Mouse (Mus musculus): ENCODE measurements around the gene Poc1a.
A peak's percentile ranks its signal among the peaks of the same experiment; 100 is the strongest.

The Poc1a gene

GRCm38 (mm10) chr9:106280808-106281544, at the start of gene Poc1a:
Gene Poc1a, plus strand, starts transcription at chr9:106281061.
- DNase-seq (ENCODE audit: low spot score), result peak; percentile 97

GRCm38 (mm10) chr9:106231220-106231619, 49.6 kb upstream of the Poc1a start:
- DNase-seq (ENCODE audit: low spot score), result peak; percentile 64

GRCm38 (mm10) chr9:106231816-106232215, 49.0 kb upstream of the Poc1a start:
- DNase-seq (ENCODE audit: low spot score), result no peak

DNA sequence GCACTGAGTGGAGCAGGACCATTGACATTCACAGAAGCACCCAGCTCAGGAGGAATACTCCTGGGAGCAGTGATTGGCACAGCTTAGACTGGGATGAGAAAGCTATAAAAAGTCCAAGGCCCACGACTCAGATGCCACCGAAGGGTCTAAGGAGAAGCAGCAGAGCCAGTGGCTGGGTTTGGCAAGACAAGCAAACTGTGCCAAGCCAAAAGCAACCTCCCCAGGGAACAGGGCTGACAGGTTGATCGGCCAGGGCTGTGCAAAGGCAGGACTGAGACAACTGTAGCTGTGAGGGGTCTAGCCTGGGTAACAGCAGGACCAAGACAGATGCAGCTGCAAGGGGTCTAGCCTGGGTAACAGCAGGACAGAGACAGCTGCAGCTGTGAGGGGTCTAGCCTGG, 47.9 kb upstream of the Poc1a start:
- DNase-seq (ENCODE audit: low spot score), result no peak

GRCm38 (mm10) chr9:106233953-106234352, 46.9 kb upstream of the Poc1a start:
- DNase-seq (ENCODE audit: low spot score), result no peak

GRCm38 (mm10) chr9:106235194-106235830, 45.5 kb upstream of the Poc1a start:
- DNase-seq (ENCODE audit: low spot score), result no peak

DNA sequence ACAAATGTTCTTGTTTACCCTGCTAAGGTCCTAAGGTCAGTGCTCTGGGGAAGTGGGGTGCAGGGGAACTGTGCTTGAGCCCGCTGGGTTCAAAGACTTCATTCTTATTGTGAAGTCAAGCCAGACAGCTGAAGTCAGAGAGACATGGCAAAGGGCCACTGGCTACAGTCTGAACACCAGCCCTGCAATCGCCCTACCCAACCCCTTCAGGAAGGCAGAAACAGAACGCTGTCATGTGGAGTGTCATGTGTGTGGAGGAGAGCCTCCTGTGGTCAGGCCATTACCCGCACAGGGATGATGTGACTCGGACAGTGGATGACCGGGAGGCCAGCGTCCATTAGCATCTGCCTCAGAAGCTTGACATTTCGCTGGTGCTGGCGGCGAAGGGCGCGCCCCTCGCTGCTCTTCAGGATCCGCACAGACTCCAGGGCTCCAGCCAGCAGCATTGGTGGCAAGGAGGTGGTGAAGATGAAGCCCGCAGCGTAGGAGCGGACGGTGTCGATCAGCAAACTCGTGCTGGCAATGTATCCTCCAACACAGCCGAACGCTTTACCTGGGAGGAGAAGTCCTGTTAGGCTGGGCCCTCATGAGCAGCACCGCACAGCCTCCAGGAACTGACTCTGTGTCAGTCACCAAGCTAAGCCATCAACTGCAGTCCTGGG, 44.6 kb upstream of the Poc1a start:
- no peak for DNase-seq (ENCODE audit: low spot score)

GRCm38 (mm10) chr9:106236818-106237211, 44.0 kb upstream of the Poc1a start:
- DNase-seq (ENCODE audit: low spot score), result peak; percentile 87

DNA sequence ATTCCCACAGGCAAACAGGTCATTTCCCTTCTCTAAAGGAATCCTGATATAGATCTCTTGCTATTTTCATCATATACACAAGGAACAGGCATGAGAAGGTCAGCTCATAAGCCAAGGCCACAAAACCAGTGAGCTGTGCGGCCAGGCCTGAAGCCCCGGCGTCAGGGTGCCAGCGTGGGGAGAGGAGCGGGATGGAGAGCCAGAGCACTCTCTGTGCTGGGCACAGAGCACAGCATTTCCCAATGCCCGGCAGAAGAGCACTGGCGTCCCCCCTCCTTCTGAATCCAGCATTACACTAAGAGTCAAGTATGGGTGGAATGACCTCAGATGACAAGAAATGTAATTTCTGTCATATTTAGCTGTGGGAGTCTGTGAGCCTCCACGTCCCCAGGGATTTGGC, 43.5 kb upstream of the Poc1a start:
- DNase-seq (ENCODE audit: low spot score), result no peak

DNA sequence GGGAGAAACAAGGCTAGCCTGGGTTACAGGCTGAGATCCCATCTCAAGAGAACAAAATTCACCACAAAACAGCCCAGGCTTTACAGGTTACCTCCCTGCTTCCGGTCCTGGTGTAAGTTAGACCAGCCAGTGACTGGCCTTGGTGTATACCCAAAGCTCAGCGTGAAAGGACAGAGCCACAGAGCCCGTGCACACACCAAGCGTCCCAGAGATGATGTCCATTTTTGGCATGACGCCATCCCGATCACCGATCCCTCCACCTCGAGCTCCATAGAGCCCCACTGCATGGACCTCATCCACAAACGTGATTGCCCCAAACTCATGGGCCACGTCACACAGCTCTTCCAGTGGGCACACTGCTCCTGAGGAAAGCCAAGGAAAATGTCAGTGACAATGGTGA, 43.0 kb upstream of the Poc1a start:
- DNase-seq (ENCODE audit: low spot score), result no peak

- no peak for DNase-seq (ENCODE audit: low spot score)
Observed at GRCm38 (mm10) chr9:106241541-106242164, 39.2 kb upstream of the Poc1a start.

DNA sequence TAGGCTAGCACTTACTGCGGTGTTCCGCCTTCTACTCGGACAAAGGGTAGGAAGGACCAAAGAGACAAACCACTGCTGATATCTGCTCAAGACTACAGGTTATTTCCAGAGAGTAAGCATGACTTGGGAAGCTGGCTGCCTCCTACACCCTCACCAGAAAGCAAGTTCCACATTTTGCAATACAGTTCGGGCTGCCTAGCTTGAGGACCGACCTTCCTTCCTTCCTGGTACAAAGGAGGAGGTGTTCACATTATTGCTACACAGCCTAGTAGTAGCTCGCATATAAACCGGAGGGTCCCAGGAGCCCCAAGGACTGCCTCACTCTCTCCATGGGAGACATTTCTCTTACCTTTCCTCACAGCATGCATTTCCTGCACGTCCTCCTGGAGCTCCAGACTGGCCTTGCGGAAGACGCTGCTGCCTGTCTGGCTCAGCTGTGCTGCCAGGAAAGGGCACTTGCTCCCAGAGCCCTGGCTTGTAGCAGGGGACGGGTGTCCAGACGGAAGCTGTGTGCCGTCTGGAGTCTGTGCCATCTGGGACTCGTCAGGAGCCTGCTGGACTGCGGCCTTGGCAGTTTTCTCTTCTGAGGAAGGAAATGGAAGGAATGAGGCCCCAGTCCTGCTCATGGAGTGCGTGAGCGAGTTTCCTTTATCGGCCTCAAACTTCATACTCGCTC, 37.9 kb upstream of the Poc1a start:
- DNase-seq (ENCODE audit: low spot score), result peak; percentile 69

- peak; percentile 71 for DNase-seq (ENCODE audit: low spot score)
Observed at GRCm38 (mm10) chr9:106249550-106249949, 31.3 kb upstream of the Poc1a start.

GRCm38 (mm10) chr9:106250245-106250644, 30.6 kb upstream of the Poc1a start:
- peak; percentile 82 for DNase-seq (ENCODE audit: low spot score)

DNA sequence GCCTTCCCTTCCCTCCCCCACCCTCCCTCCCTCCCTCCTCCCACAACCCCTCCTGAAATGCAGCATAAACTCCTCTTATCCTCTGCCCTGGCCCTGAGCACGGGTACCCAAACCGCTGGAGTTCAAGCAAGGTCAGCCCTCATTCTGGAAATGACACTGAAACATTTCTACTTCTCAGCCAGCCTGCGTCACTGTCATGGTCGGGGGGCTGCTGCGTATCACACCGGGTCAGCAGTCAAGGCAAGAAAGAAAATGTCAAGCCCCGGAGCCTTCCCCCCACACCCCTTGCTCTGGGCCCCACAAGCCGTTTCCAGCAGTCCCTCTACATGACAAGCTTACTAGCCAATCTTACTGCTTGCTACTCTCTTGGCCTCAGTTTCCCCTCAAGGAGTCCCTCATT, 29.8 kb upstream of the Poc1a start:
- DNase-seq (ENCODE audit: low spot score), result no peak

DNA sequence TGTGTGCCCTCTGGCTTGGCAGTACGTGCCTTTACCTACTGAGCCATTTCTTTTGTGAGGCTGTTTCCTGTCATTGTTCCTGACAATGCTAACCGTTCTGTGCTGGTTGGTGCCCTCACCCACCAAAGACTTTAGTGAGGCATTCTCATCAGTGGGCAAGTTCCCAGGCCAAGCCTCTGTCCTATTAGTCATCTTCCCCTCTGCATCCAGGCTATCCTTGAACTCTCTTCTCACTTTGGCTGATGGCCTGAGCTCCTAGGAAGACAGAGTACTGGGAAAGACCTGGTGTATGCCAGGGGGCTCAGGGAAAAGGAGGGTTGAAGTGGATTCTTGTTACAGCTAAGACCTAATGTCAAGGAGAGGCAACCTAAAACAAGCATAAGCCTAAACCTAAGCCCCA, 26.9 kb upstream of the Poc1a start:
- DNase-seq (ENCODE audit: low spot score), result no peak

- no peak for DNase-seq (ENCODE audit: low spot score)
Observed at GRCm38 (mm10) chr9:106258412-106258811, 22.4 kb upstream of the Poc1a start.

GRCm38 (mm10) chr9:106258990-106259389, 21.9 kb upstream of the Poc1a start:
- DNase-seq (ENCODE audit: low spot score), result no peak

- no peak for DNase-seq (ENCODE audit: low spot score)
Observed at GRCm38 (mm10) chr9:106261058-106261457, 19.8 kb upstream of the Poc1a start.

DNA sequence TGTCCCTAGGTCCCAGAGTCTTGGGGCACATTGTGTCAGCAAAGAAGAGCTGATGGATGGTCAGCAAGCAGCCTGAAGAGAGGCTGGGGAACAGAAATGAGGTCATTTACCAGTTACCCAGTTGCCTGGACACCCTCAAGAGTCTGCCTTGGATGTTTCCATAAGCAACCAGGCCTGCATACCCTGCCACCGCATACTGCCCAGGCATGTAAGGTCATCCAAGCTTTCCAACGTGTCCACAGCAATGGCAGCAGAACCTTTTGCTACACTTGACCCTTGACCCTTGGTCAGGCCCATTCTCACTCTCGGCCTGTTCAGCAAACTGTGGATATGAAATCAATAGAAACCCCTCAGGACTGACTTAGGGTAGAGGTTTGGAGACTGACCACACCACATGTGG, 19.4 kb upstream of the Poc1a start:
- no peak for DNase-seq (ENCODE audit: low spot score)

GRCm38 (mm10) chr9:106262075-106262474, 18.8 kb upstream of the Poc1a start:
- peak; percentile 62 for DNase-seq (ENCODE audit: low spot score)

DNA sequence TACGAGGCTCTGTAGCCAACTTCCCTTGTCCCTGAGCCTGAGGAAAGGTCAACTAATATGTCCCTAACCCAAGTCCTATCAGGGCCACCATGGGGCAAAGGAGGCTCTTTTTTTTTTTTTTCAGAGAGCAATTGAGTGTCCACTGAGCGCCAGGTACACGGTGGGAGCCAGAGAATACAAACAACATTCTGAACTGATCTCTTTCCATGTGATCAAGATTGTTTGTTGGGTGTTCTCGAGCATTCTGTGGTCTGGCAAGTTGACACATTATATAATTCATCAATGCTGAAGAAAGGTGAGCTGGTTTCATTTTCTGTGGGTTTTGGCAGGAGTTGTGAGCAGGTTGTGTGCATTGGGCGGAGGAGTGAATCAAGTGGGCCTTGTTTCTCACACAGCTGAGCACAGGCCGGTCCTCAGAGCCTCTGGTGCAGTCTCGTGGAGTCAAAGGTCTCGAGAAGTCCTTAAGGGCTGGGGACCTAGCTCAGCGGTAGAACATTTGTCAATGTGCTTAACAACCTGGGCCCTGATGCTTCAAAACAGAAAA, 17.4 kb upstream of the Poc1a start:
- DNase-seq (ENCODE audit: low spot score), result peak; percentile 88

Measured in lung, postnatal 25 days (tissue).